Mouse (Mus musculus) midbrain, embryonic 15.5 days (tissue): Measurements from ENCODE around the gene Zbtb11. TPM values are rescaled to one million over a fixed set of nuclear protein-coding genes. Genes with fewer than 3 reads are reported as not detected.

ENCODE experiments used
- polyA plus RNA-seq: library from polyadenylated mRNA; unstranded; fragments of >200 nt; fragmentation: Nextera tagmentation; extraction: Ambion mirVana; gene quantifications from 2 replicates; pipeline ENCODE4 v1.2.1, GENCODE M21; 2015

The Zbtb11 gene
- polyA plus RNA-seq, 1 experiment from 2014 or later = 24.8 TPM

Other genes with a start within 250 kb of the Zbtb11 start
- gene Nfkbiz, start 135.0 kb upstream of the Zbtb11 start, polyA plus RNA-seq = 0.96 and 1.3 TPM in 2 replicates
- 1.3 and 1.5 TPM in 2 replicates for gene Nxpe3, start 78.6 kb upstream of the Zbtb11 start, polyA plus RNA-seq
- gene Cep97, start 39.0 kb upstream of the Zbtb11 start, polyA plus RNA-seq = 14.3 and 14.5 TPM in 2 replicates
- 415 and 447 TPM in 2 replicates for gene Rpl24, start 7.6 kb upstream of the Zbtb11 start, polyA plus RNA-seq
- 192 and 204 TPM in 2 replicates for gene Pcnp, start 55.9 kb downstream of the Zbtb11 start, polyA plus RNA-seq
- gene Trmt10c, start 63.9 kb downstream of the Zbtb11 start, polyA plus RNA-seq = 17.5 and 18.2 TPM in 2 replicates
- 59.0 and 59.3 TPM in 2 replicates for gene Senp7, start 74.5 kb downstream of the Zbtb11 start, polyA plus RNA-seq
- 0.23 and 0.27 TPM in 2 replicates for gene Impg2, start 230.4 kb downstream of the Zbtb11 start, polyA plus RNA-seq